Comparison of ENCODE assay signal across 8 mouse cellular contexts in the genomic region with DNA sequence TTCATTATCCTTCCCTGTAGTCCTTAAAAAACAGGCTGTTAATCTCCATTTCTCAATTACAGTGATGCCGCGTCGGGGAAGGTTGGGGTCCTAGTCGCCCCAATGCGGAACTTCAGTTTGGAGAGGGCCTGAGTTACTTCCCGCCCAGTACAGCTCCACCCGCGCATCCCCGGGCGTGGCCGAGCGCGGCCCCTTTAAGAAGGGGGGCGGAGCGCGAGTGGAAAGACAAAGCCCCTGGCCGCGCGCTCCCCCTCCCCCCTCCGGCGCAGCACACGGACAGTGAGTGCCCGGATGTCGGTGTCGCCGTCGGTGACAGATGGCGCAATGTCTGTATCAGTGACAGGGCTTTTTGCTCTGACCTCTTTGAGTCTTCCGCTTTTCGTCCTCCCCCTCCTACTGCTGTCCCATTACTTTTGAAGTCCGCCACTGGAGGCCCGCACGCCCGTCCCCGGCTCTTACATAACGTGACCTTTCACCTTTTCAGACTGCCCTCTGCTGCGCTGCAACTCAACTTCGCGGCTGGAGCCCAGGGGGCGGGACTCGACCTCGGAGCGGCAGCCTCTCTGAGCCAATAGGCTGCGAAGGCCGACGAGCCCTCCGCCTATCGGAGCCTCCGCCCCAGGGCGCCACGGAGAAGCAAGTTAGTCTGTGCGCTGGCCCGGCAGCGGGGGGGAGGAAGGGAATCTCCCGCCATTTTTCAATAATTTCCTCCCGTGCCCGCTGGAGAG. TPM values are rescaled to one million over a fixed set of nuclear protein-coding genes. Genes with fewer than 3 reads are reported as not detected.
DNase-seq lines count a peak whose midpoint lies in the region; ATAC-seq and TF ChIP-seq lines count a peak whose summit lies in the region.

A gene (plus strand): TSS at position 644 of the 728 bp plus-strand sequence.

- no peak for TF ChIP-seq CTCF in kidney, adult 2 months (conservative IDR thresholded peaks at IDR 0.05; ENCODE audit: insufficient read depth, insufficient read length, low read depth, low read length)
- no peak for TF ChIP-seq CTCF in spleen, adult 2 months (IDR thresholded peaks at IDR 0.05; ENCODE audit: extremely low read depth, insufficient read depth, insufficient read length, insufficient replicate concordance)

- peak within 1 kb of the TSS; percentile 99 for H3K9ac ChIP-seq in embryonic facial prominence, embryonic 13.5 days
- peak within 1 kb of the TSS; percentile 98 for H3K9ac ChIP-seq in limb, embryonic 12.5 days (replicated peaks)
- peak within 1 kb of the TSS; percentile 85 for H3K9ac ChIP-seq in midbrain, embryonic 15.5 days

- no peaks in the 10 kb centered on the region for H3K27me3 ChIP-seq in embryonic facial prominence, embryonic 13.5 days
- no peaks in the 10 kb centered on the region for H3K27me3 ChIP-seq in kidney, adult 2 months (replicated peaks; ENCODE audit: control insufficient read depth, insufficient read depth, low read length)
- no peaks in the 10 kb centered on the region for H3K27me3 ChIP-seq in limb, embryonic 12.5 days
- no peaks in the 10 kb centered on the region for H3K27me3 ChIP-seq in midbrain, embryonic 15.5 days (replicated peaks)
- no peaks in the 10 kb centered on the region for H3K27me3 ChIP-seq in spleen, adult 2 months (ENCODE audit: control insufficient read depth, insufficient read depth, low read length)

- peak; percentile 98 for ATAC-seq in embryonic facial prominence, embryonic 13.5 days (ENCODE audit: insufficient number of reproducible peaks, insufficient read depth, low FRiP score, low TSS enrichment, low read depth)
- peak; percentile 97 for ATAC-seq in limb, embryonic 12.5 days (ENCODE audit: insufficient number of reproducible peaks, insufficient read depth, low FRiP score, low TSS enrichment, low read depth)
- peak; percentile 98 for ATAC-seq in midbrain, embryonic 15.5 days (replicated peaks)

- H3K4me1 ChIP-seq in embryonic facial prominence, embryonic 13.5 days: peaks cover 22% of the 10 kb centered on the region
- H3K4me1 ChIP-seq in kidney, adult 2 months (ENCODE audit: control insufficient read depth, insufficient read depth, low read length): peaks cover 10% of the 10 kb centered on the region; the same call in 1 of the 2 replicates
- H3K4me1 ChIP-seq in limb, embryonic 12.5 days (replicated peaks): peaks cover 20% of the 10 kb centered on the region
- H3K4me1 ChIP-seq in midbrain, embryonic 15.5 days: peaks cover 31% of the 10 kb centered on the region
- peaks cover 9% of the 10 kb centered on the region for H3K4me1 ChIP-seq in spleen, adult 2 months (ENCODE audit: control insufficient read depth, insufficient read depth, insufficient read length)

- H3K27ac ChIP-seq in embryonic facial prominence, embryonic 13.5 days: peak within 1 kb of the TSS; percentile 97
- H3K27ac ChIP-seq in kidney, adult 2 months (ENCODE audit: insufficient read depth, low read depth, low read length): peak within 1 kb of the TSS; percentile 95
- peak within 1 kb of the TSS; percentile 99 for H3K27ac ChIP-seq in limb, embryonic 12.5 days
- H3K27ac ChIP-seq in midbrain, embryonic 15.5 days: peak within 1 kb of the TSS; percentile 93
- H3K27ac ChIP-seq in spleen, adult 2 months (ENCODE audit: insufficient read depth, low read length): peak within 1 kb of the TSS; percentile 98

- peaks cover 31% of the 10 kb centered on the region for H3K36me3 ChIP-seq in embryonic facial prominence, embryonic 13.5 days
- no peaks in the 10 kb centered on the region for H3K36me3 ChIP-seq in kidney, adult 2 months (ENCODE audit: control insufficient read depth, insufficient read depth, low read length)
- H3K36me3 ChIP-seq in limb, embryonic 12.5 days: peaks cover 34% of the 10 kb centered on the region
- peaks cover 10% of the 10 kb centered on the region for H3K36me3 ChIP-seq in midbrain, embryonic 15.5 days (replicated peaks)
- H3K36me3 ChIP-seq in spleen, adult 2 months (ENCODE audit: control insufficient read depth, insufficient read depth, low read length): peaks cover 2% of the 10 kb centered on the region; the same call in 1 of the 2 replicates

- peak; percentile 99 for DNase-seq in 3134 (ENCODE audit: extremely low read depth, insufficient read length, low spot score)
- peak; percentile 99 for DNase-seq in adrenal gland, postnatal 36 days
- DNase-seq in heart, adult 18-20 months: peak; percentile 97 to 100
- DNase-seq in kidney, adult 2 months: peak; percentile 99
- peak; percentile 96 to 98 for DNase-seq in spleen, adult 2 months (ENCODE audit: low read depth in 1 of 2, low spot score in 2 of 2)

- peak within 1 kb of the TSS; percentile 100 for H3K4me3 ChIP-seq in embryonic facial prominence, embryonic 13.5 days
- peak within 1 kb of the TSS; percentile 80 for H3K4me3 ChIP-seq in kidney, adult 2 months (ENCODE audit: insufficient read depth, low read depth, low read length)
- peak within 1 kb of the TSS; percentile 98 for H3K4me3 ChIP-seq in limb, embryonic 12.5 days (replicated peaks)
- H3K4me3 ChIP-seq in midbrain, embryonic 15.5 days: peak within 1 kb of the TSS; percentile 93
- peak within 1 kb of the TSS; percentile 95 for H3K4me3 ChIP-seq in spleen, adult 2 months (ENCODE audit: extremely low read depth, insufficient read depth, insufficient read length)

- peak within 1 kb of the TSS; percentile 62 for H3K4me2 ChIP-seq in embryonic facial prominence, embryonic 13.5 days
- peak within 1 kb of the TSS; percentile 73 for H3K4me2 ChIP-seq in limb, embryonic 12.5 days
- peak within 1 kb of the TSS; percentile 65 for H3K4me2 ChIP-seq in midbrain, embryonic 15.5 days

- under 1% methylated on average over 57 of the region's 57 CpGs for WGBS in embryonic facial prominence, embryonic 13.5 days
- WGBS in kidney, adult 2 months: under 1% methylated on average over 57 of the region's 57 CpGs
- under 1% methylated on average over 57 of the region's 57 CpGs for WGBS in limb, embryonic 12.5 days
- WGBS in midbrain, embryonic 15.5 days: under 1% methylated on average over 56 of the region's 57 CpGs
- WGBS in spleen, adult 2 months: under 1% methylated on average over 57 of the region's 57 CpGs

- TF ChIP-seq POLR2A in kidney, adult 2 months (IDR thresholded peaks at IDR 0.05; ENCODE audit: low read depth, low read length): no peak
- peak; percentile 32 for TF ChIP-seq POLR2A in spleen, adult 2 months (IDR thresholded peaks at IDR 0.05; ENCODE audit: low read depth, low read length)

- 0 out of 2 replicates have a peak, but pooled peaks cover 5% of the 10 kb centered on the region for H3K9me3 ChIP-seq in embryonic facial prominence, embryonic 13.5 days
- no peaks in the 10 kb centered on the region for H3K9me3 ChIP-seq in limb, embryonic 12.5 days
- no peaks in the 10 kb centered on the region; the same call in 1 of the 2 replicates for H3K9me3 ChIP-seq in midbrain, embryonic 15.5 days

RNA-seq across cellular contexts. Expression of the gene that starts here (rescaled TPM):
- total RNA-seq in adrenal gland, postnatal 36 days (2021): 10 to 100 TPM; 72.1 to 90.4 TPM
- polyA plus RNA-seq in embryonic facial prominence, embryonic 13.5 days (2015; fragmentation: Nextera tagmentation; extraction: Ambion mirVana): 54.7 and 55.7 TPM in 2 replicates
- total RNA-seq in heart, adult 18-20 months (2021): 10 to 100 TPM; 39.2 to 43.7 TPM
- 16.5 and 18.7 TPM in 2 replicates for polyA plus RNA-seq in kidney, adult 2 months (2012; rRNA removed)
- 72.8 and 73.6 TPM in 2 replicates for polyA plus RNA-seq in limb, embryonic 12.5 days (2016; fragmentation: Nextera tagmentation; extraction: Ambion mirVana)
- 30.5 and 30.9 TPM in 2 replicates for polyA plus RNA-seq in midbrain, embryonic 15.5 days (2015; fragmentation: Nextera tagmentation; extraction: Ambion mirVana)
- polyA plus RNA-seq in spleen, adult 2 months (2012; rRNA removed): 21.9 and 22.6 TPM in 2 replicates

Comparison
In these comparisons a context has a peak if more than half of its experiments do, and no peak if none do; other contexts are left out.
1. Peak in every context shown above with its lines: DNase-seq, ATAC-seq, H3K4me3 ChIP-seq and H3K27ac ChIP-seq.